In the genomic region with DNA sequence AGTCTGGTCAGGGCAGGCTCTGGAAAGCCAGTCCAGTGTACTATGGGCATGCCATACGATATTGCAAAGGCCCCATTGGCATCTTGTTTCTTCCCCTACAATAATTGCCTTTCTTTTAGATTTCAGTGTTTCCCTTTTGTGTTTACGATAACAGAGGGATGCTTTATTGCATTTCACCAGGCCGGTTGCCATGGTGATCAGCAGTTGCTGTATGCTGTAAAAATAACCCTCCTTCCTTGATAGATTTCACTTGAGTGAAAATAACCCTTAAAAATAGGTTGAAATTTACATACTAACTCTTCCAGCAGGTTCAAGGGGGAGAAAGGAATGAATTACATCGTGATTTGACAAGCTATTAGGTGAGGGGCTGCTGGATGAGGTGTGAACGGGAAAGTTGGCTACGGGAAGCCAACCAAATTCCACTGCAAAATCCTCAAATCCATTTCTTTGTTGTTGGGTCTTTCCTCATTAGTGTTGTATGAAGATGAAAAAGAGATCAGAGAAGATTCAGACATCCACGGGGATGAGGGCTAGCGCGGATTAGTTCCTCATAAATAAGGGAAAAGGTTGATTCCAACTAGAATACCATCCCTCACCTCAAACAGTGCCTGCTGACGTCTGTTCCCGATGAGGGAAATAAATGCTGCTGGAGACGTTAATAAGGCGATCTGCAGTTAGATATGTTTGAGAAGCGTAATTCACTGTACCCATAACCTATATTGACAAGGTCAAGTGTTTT, we compare ENCODE assay signal across 12 mouse cellular contexts.
DNase-seq lines count a peak whose midpoint lies in the region; ATAC-seq and TF ChIP-seq lines count a peak whose summit lies in the region.
"Had no signal": no experiment of that assay in that cellular context is flagged by ENCODE, and none has a peak within 500 bp of the region (broad histone marks: within the 10 kb centered on the region; RNA-seq: fewer than 3 reads in every experiment).

No protein-coding gene starts in this region.

- no peaks in the 10 kb centered on the region for H3K36me3 ChIP-seq in testis, adult 2 months (ENCODE audit: control insufficient read depth, insufficient read depth, low read length)
- H3K36me3 ChIP-seq in lung, postnatal 0 days (ENCODE audit: insufficient read depth, low read length) = no peaks in the 10 kb centered on the region
- H3K36me3 ChIP-seq: embryonic facial prominence, embryonic 13.5 days; heart, embryonic 10.5 days had no signal

- no peak overlapping the region for H3K9ac ChIP-seq in lung, postnatal 0 days (replicated peaks; ENCODE audit: low read depth)
- H3K9ac ChIP-seq: embryonic facial prominence, embryonic 13.5 days had no signal

- no peaks in the 10 kb centered on the region for H3K9me3 ChIP-seq in lung, postnatal 0 days (ENCODE audit: low read length)
- H3K9me3 ChIP-seq: embryonic facial prominence, embryonic 13.5 days; heart, embryonic 10.5 days had no signal

- no peak overlapping the region; the same call in 1 of the 2 replicates for H3K4me3 ChIP-seq in testis, adult 2 months (ENCODE audit: control insufficient read depth, low read depth, low read length)
- H3K4me3 ChIP-seq in cerebellum, adult 2 months (replicated peaks; ENCODE audit: insufficient read depth, low read depth, low read length) = no peak overlapping the region
- H3K4me3 ChIP-seq in lung, postnatal 0 days (ENCODE audit: low read depth, low read length) = no peak overlapping the region
- H3K4me3 ChIP-seq: embryonic facial prominence, embryonic 13.5 days; heart, embryonic 10.5 days had no signal

- no peak for DNase-seq in testis, postnatal 14 days (ENCODE audit: low spot score)
- DNase-seq in layer of hippocampus, adult 18-20 months (ENCODE audit: low spot score in 2 of 2) = peak; percentile 8 to 69
- peak; percentile 2 for DNase-seq in left cerebral cortex, postnatal 4 days
- DNase-seq in cerebellum, adult 2 months = no peak
- no peak for DNase-seq in lung, postnatal 4 days
- no peak for DNase-seq in lung, postnatal 0 days (ENCODE audit: low spot score)
- DNase-seq: kidney, adult 8-10 months; lung, postnatal 10 days; thymus, postnatal 14 days had no signal

- WGBS in cerebellum, adult 2 months = 81% methylated on average over 14 of the region's 14 CpGs
- WGBS in lung, postnatal 0 days = 52% methylated on average over 14 of the region's 14 CpGs

- no peaks in the 10 kb centered on the region for H3K4me1 ChIP-seq in testis, adult 2 months (ENCODE audit: control insufficient read depth, insufficient read depth, low read length)
- H3K4me1 ChIP-seq in cerebellum, adult 2 months (ENCODE audit: control insufficient read depth, insufficient read depth, low read length) = no peaks in the 10 kb centered on the region
- H3K4me1 ChIP-seq in lung, postnatal 0 days (ENCODE audit: insufficient read depth, low read depth, low read length) = no peaks in the 10 kb centered on the region
- H3K4me1 ChIP-seq: embryonic facial prominence, embryonic 13.5 days; heart, embryonic 10.5 days had no signal

- no peak for TF ChIP-seq CTCF in testis, adult 2 months (IDR thresholded peaks at IDR 0.05; ENCODE audit: control insufficient read depth, insufficient read depth, insufficient replicate concordance, low read depth, low read length)
- TF ChIP-seq CTCF in cerebellum, adult 2 months (IDR thresholded peaks at IDR 0.05; ENCODE audit: borderline replicate concordance, insufficient read depth, low read depth, low read length) = no peak
- no peak for TF ChIP-seq CTCF in lung, postnatal 0 days (IDR thresholded peaks at IDR 0.05)

- H3K4me2 ChIP-seq in lung, postnatal 0 days (replicated peaks; ENCODE audit: low read depth, low read length) = no peak overlapping the region
- H3K4me2 ChIP-seq: embryonic facial prominence, embryonic 13.5 days had no signal

- no peak for TF ChIP-seq EP300 in lung, postnatal 0 days (IDR thresholded peaks at IDR 0.05)

- ATAC-seq in lung, postnatal 0 days = no peak

- 0 out of 2 replicates have a peak overlapping the region, but pooled peaks have one; percentile 21 for H3K27ac ChIP-seq in testis, adult 2 months (ENCODE audit: control insufficient read depth, insufficient read depth, low read depth, low read length)
- no peak overlapping the region for H3K27ac ChIP-seq in cerebellum, adult 2 months (ENCODE audit: insufficient read depth, low read length)
- H3K27ac ChIP-seq in lung, postnatal 0 days (ENCODE audit: low read length) = no peak overlapping the region
- H3K27ac ChIP-seq: embryonic facial prominence, embryonic 13.5 days; heart, embryonic 10.5 days had no signal

- H3K27me3 ChIP-seq in testis, adult 2 months (ENCODE audit: control insufficient read depth, insufficient read depth, low read length) = no peaks in the 10 kb centered on the region
- H3K27me3 ChIP-seq in cerebellum, adult 2 months (ENCODE audit: control insufficient read depth, insufficient read depth, low read length) = no peaks in the 10 kb centered on the region
- H3K27me3 ChIP-seq in lung, postnatal 0 days (replicated peaks; ENCODE audit: insufficient read depth, low read length) = no peaks in the 10 kb centered on the region
- H3K27me3 ChIP-seq: embryonic facial prominence, embryonic 13.5 days had no signal

- no peak for TF ChIP-seq POLR2A in testis, adult 2 months (IDR thresholded peaks at IDR 0.05; ENCODE audit: control insufficient read depth, low read depth, low read length)
- TF ChIP-seq POLR2A in cerebellum, adult 2 months (IDR thresholded peaks at IDR 0.05; ENCODE audit: borderline replicate concordance, insufficient read depth, low read length) = no peak

- intact Hi-C loops in left cerebral cortex, postnatal 4 days (cut with DNase I) = no loop called here

Comparison
In these comparisons a context has a peak if more than half of its experiments do, and no peak if none do; other contexts are left out.
1. DNase-seq: peak in layer of hippocampus, adult 18-20 months (2 of 2) and left cerebral cortex, postnatal 4 days (single experiment); none in testis, postnatal 14 days (single experiment), cerebellum, adult 2 months (0 of 2), lung, postnatal 4 days (0 of 2) and lung, postnatal 0 days (single experiment).